Mouse (Mus musculus): ENCODE results near the gene Ank3.

The Ank3 gene

GRCm38 (mm10) chr10:69478831-69479230, 80.3 kb downstream of the Ank3 start:
- DNase-seq: no peak

- peak; percentile 15 to 22 for DNase-seq
Observed at GRCm38 (mm10) chr10:69485191-69485786, 86.7 kb downstream of the Ank3 start.

- no peak for DNase-seq
Observed at GRCm38 (mm10) chr10:69490182-69490581, 91.6 kb downstream of the Ank3 start.

GRCm38 (mm10) chr10:69491975-69492374, 93.4 kb downstream of the Ank3 start:
- DNase-seq: no peak

- DNase-seq: no peak
Observed at GRCm38 (mm10) chr10:69497382-69497781, 98.8 kb downstream of the Ank3 start.

GRCm38 (mm10) chr10:69500171-69500860, 101.7 kb downstream of the Ank3 start:
- no peak for DNase-seq

GRCm38 (mm10) chr10:69503791-69504190, 105.2 kb downstream of the Ank3 start:
- no peak for DNase-seq

- no peak for DNase-seq
Observed at GRCm38 (mm10) chr10:69507719-69508118, 109.1 kb downstream of the Ank3 start.

GRCm38 (mm10) chr10:69510392-69510791, 111.8 kb downstream of the Ank3 start:
- DNase-seq: no peak

GRCm38 (mm10) chr10:69511234-69511633, 112.7 kb downstream of the Ank3 start:
- DNase-seq: peak in 1 of 2 experiments; percentile 16

- DNase-seq: no peak
Observed at GRCm38 (mm10) chr10:69521977-69522376, 123.4 kb downstream of the Ank3 start.

GRCm38 (mm10) chr10:69523202-69523601, 124.6 kb downstream of the Ank3 start:
- peak in 1 of 2 experiments; percentile 17 for DNase-seq

GRCm38 (mm10) chr10:69527318-69527717, 128.7 kb downstream of the Ank3 start:
- DNase-seq: no peak

- no peak for DNase-seq
Observed at GRCm38 (mm10) chr10:69528746-69529145, 130.2 kb downstream of the Ank3 start.

- no peak for DNase-seq
Observed at GRCm38 (mm10) chr10:69530326-69530725, 131.8 kb downstream of the Ank3 start.

GRCm38 (mm10) chr10:69531569-69531968, 133.0 kb downstream of the Ank3 start:
- peak; percentile 12 to 29 for DNase-seq

- no peak for DNase-seq
Observed at GRCm38 (mm10) chr10:69532169-69532730, 133.7 kb downstream of the Ank3 start.

- peak; percentile 66 to 71 for DNase-seq
Observed at GRCm38 (mm10) chr10:69533505-69534388, 135.2 kb downstream of the Ank3 start.

GRCm38 (mm10) chr10:69534716-69535115, 136.1 kb downstream of the Ank3 start:
- DNase-seq: peak; percentile 26 to 31

- DNase-seq: peak; percentile 70
Observed at GRCm38 (mm10) chr10:69535123-69535930, 136.8 kb downstream of the Ank3 start.

- DNase-seq: no peak
Observed at GRCm38 (mm10) chr10:69535931-69536200, 137.3 kb downstream of the Ank3 start.

GRCm38 (mm10) chr10:69536372-69537075, 138.0 kb downstream of the Ank3 start:
- DNase-seq: no peak
